Mouse (Mus musculus) retina, embryonic 14.5 days (tissue): ENCODE measurements at regions not wholly inside any gene's neighbourhood (a gene's known extent, or its start where the extent isn't known, plus 50 kb on each side); places are given as distances from the start of the nearest gene placed in this dataset.

Source experiments
- DNase-seq: peaks from one replicate; pipeline ENCODE4 v3.0.0-alpha.2; 2015; ENCODE audit warnings: low spot score

DNA sequence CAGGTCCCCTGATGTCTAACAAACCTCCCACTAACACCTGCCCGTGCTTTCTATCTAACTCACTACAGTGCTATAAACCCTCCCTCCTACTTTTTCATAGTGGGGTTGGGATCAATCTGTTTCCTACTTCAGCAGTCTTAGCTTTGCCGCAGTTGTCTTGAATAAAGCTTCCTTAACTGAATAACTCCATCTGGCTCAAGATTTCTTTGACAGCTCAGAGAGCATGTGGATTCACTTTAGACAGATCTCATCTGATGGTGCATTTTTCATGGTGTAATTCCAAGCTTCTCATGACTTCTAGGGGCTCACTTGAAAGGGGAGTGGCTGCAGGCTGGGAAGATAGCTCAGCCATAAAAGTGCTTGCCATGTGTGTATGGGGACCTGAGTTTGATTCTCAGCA lies 313.2 kb upstream of the Dpyd start:
- DNase-seq = no peak

DNA sequence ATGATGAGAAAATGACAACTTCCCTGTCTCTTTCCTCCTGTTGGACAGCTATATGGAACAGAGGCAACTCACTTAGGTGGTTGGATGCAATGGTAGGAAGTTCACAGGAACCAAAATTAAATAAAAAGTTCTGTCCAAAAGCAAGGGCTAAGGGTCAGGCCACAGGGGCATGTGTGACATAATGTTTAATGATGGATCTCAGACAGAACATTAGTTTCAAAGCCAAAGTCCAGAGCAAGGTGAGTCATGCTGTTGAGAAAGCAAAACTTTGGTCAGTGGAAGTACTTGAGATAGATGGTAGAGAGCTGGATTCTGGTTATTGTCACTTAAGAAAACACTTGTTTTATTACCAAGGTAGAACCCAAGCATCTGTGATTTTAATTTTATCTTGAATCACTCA lies 286.0 kb upstream of the Dpyd start:
- DNase-seq = no peak

DNA sequence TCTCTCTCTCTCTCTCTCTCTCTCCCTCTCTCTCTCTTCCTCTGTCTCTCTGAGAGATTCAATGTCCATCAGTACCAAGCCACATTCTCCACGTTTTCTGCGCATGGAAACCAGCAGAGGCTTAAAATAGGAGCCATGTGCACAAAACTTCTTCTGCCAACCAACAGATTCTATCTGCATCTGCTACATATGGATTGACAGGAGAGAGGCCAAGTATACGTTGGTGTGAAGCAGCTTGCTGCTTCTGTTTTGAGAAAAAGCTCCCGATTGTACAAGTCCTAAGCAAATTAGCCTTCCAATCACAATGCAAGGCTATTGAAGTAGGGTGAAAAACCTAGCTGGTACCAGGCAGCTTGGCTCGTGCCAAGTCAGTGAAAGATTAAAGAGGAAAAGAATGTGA lies 283.7 kb upstream of the Dpyd start:
- DNase-seq = no peak

DNA sequence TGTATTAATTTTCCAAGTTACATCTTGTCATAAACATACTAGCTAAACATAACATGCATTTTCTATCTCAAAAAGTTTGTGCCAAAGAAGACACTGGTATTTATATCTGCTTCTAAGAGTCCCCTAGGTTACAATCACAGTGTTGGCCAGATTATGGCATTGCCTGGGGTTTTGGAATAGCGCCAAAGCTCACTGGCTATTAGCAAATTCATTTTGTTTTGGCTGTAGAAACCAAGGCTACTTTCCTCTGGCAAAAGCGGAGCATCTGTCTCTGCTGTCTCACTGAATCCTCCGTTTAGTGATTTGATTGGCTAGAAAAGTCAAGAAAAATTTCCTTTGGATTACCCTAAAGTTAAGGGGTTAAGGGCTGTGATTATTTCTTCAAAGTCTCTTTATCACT lies 275.0 kb upstream of the Dpyd start:
- DNase-seq = no peak

DNA sequence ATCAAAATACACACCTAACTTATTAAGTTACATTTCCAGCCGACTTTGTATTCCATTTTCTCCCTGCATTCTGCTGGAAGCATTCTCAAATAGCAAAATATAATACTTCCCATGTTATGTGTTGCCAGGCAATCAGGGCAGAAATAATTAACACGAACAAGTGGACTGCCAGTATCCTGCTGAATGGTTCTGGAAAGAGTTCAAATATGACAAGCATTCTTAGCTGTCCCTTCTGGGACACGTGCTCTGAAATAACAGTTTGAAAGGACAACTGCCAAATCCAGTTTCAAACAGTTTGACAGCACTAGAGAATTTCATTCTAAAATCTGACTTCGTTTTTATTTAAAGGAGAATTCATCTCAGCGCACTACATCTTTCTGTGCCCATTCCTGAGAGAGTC lies 236.8 kb upstream of the Dpyd start:
- DNase-seq = peak; percentile 11

DNA sequence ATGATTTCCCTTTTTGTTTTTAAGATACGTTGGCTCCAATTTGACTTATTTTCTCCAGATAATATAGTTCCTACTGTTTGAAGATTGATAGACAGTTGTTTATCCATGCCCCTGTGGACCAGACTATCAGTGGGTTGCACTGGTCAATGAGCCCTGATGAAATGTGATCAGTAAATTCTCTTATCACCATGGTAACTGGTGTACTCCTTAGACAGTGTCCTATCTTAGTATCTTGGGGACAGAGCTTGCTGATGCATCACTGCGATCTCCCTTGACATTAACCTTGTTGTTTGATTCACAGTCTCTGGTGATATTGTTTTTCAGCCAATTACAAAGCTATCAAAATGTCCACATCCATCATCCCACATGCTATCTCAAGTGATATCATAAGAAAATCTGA lies 233.7 kb upstream of the Dpyd start:
- DNase-seq = no peak

DNA sequence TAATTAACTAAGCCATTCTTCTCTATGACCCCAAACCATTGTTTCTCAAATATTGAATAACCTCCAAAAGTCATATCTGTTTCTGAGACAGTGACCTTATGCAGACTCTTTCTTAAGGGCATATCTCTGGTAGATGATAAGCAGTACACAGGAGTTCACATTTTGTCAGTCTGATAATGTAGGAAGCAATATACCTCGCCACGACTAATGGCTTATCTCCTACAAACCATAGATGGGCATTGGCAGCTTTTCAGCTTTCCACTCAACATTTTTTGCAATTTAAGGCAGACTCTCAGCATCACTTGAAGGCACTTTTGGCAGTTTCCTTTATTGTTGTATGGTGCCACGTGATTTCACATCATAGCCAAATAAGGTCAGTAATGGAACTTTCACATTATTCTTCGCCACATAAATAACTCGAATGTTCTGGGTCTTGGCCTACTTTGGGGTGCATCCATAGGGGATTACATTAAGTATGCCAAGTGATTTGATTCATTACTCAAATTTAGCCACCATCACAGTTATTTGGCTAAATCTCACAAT lies 232.7 kb upstream of the Dpyd start:
- no peak for DNase-seq

DNA sequence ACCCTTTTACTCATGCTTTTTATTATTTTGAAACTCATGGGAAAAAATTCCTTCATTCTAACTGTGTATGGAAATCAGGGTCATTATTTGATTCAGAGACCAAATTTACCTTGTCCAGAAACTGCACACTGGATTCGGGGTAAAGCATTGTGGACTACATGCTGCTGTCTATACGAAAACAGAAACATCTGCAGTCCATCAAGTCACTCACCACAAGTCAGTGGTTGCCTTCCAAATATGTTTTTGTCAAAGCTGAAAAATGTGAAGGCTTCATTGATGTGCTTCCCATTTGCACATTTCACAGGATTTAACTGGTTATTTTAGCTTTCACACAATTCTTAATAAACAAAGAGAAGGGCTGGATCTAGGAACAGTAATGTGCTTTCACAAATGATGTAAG lies 230.4 kb upstream of the Dpyd start:
- no peak for DNase-seq

DNA sequence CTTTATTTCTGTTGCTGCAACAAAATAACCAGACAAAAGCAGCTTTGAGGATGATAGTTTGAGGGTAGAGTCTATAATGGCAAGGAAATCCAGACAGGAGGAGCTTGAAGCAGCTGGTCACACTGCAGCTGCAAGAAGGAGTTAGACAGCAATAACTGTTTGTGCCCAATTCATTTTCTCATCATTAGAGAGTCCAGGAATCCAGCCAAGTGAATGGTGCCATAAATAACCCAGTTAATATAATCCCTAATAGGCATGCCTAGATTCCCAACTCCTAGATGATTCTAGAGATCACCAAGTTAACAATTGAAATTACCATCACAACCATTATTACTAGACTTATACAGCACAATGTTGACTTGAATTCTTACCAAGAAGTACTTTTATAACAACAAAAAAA lies 223.2 kb upstream of the Dpyd start:
- DNase-seq = no peak

DNA sequence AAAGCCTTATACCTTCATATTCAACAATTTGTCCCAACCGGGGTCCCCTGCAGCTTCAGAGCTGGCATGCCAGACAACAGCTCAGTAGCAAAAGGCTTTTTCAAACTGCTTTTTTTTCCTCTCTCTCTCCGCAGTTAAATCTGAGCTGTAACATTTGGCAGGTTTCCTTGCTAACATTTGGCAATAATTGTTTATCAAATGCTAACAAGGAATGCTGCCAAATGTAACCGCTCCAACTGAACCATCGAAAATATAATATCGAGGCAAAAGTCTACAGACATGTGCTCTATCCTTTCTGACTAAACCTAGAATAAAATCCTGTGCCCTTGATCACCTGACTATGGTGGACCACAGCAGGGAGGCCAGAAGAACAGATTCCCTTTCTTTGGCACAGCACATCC lies 200.2 kb upstream of the Dpyd start:
- DNase-seq = no peak
